Mouse (Mus musculus) CH12.LX (cell line): ENCODE data around the gene Nucb1.
"Not testable (repeated sequence)": the region's sequence is repeated elsewhere in the genome, so short reads cannot be mapped to it uniquely, and the experiment has no call there.

Experiments
- CTCF ChIP-seq, 2 experiments: IDR thresholded peaks in 1 of 2; conservative IDR thresholded peaks in 1 of 2; 2 replicates each; pipeline ENCODE4 v1.5.1; 2011 to 2012; ENCODE audit warnings: low read depth in 2 of 2, low read length in 2 of 2, improper control_type of control experiment in 1 of 2, inconsistent platforms in 1 of 2, mild to moderate bottlenecking in 1 of 2, moderate library complexity in 1 of 2
- ETS1 ChIP-seq: conservative IDR thresholded peaks from 2 replicates; pipeline ENCODE4 v1.6.1; 2012; ENCODE audit warnings: low read depth, mild to moderate bottlenecking, inconsistent platforms, low read length, improper control_type of control experiment, moderate library complexity
- KAT2A ChIP-seq: IDR thresholded peaks from 2 replicates; pipeline ENCODE4 v1.6.1; 2012; ENCODE audit warnings: low read length, improper control_type of control experiment, inconsistent platforms; ENCODE audit not compliant: insufficient replicate concordance
- MAX ChIP-seq: IDR thresholded peaks from 2 replicates; pipeline ENCODE4 v1.6.1; 2011; ENCODE audit warnings: low read length, improper control_type of control experiment
- MAZ ChIP-seq: IDR thresholded peaks from 2 replicates; pipeline ENCODE4 v1.6.1; 2012; ENCODE audit warnings: low read depth, mild to moderate bottlenecking, inconsistent platforms, low read length, improper control_type of control experiment, moderate library complexity
- POLR2A ChIP-seq: IDR thresholded peaks from 2 replicates; pipeline ENCODE4 v1.6.1; 2011; ENCODE audit warnings: low read depth, mild to moderate bottlenecking, improper control_type of control experiment, low read length

DNA sequence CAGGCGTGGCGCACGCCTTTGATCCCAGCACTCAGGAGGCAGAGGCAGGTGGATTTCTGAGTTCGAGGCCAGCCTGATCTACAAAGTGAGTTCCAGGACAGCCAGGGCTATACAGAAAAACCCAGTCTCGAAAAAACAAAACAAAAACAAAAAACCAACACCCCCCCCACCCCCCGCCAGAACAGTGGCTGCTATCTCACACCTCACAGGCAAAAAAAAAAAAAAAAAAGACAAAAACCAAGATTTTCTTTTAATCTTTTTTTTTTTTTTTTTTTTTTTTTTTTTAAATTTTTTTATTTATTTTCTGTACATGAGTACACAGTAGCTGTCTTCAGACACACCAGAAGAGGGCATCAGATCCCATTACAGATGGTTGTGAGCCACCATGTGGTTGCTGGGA lies 17.0 kb upstream of the Nucb1 start:
- not testable (repeated sequence) for TF ChIP-seq KAT2A; CTCF (conservative IDR thresholded peaks at IDR 0.05 in 1 of 2, IDR thresholded peaks at IDR 0.05 in 1 of 2; ENCODE audit: low read depth in 2 of 2, low read length in 2 of 2); MAX; POLR2A; ETS1; MAZ
